Comparison of ENCODE assay signal across 8 mouse cellular contexts in genomic region chr1:125561841-125562240, GRCm38 (mm10). TPM values are rescaled to one million over a fixed set of nuclear protein-coding genes. Genes with fewer than 3 reads are reported as not detected.
DNase-seq lines count a peak whose midpoint lies in the region; ATAC-seq and TF ChIP-seq lines count a peak whose summit lies in the region.

No protein-coding gene starts in this region.

- WGBS in hindbrain, postnatal 0 days: 72% methylated on average over 4 of the region's 4 CpGs
- WGBS in midbrain, postnatal 0 days: 69% methylated on average over 4 of the region's 4 CpGs

- H3K9ac ChIP-seq in hindbrain, postnatal 0 days (replicated peaks; ENCODE audit: low read length): no peak overlapping the region
- H3K9ac ChIP-seq in midbrain, postnatal 0 days (replicated peaks; ENCODE audit: low read length, poor library complexity, severe bottlenecking): peak overlapping the region; percentile 95

- H3K4me1 ChIP-seq in megakaryocyte, embryonic 14.5 days: peaks cover 36% of the 10 kb centered on the region
- peaks cover 6% of the 10 kb centered on the region; the same call in 1 of the 2 replicates for H3K4me1 ChIP-seq in hindbrain, postnatal 0 days (ENCODE audit: insufficient read depth, low read length)
- H3K4me1 ChIP-seq in midbrain, postnatal 0 days (ENCODE audit: insufficient read depth, low read length): peaks cover 9% of the 10 kb centered on the region; the same call in 1 of the 2 replicates

- H3K4me3 ChIP-seq in megakaryocyte, embryonic 14.5 days (replicated peaks): peak overlapping the region; percentile 98
- H3K4me3 ChIP-seq in hindbrain, postnatal 0 days (ENCODE audit: low read length): peak overlapping the region; percentile 99
- peak overlapping the region; percentile 88 for H3K4me3 ChIP-seq in midbrain, postnatal 0 days (ENCODE audit: low read depth, low read length)

- peak overlapping the region; percentile 75 for H3K4me2 ChIP-seq in hindbrain, postnatal 0 days (ENCODE audit: low read depth, low read length)
- H3K4me2 ChIP-seq in midbrain, postnatal 0 days (ENCODE audit: low read depth, low read length, poor library complexity, severe bottlenecking): peak overlapping the region; percentile 71

- peak; percentile 14 for DNase-seq in adrenal gland, postnatal 10 days
- no peak for DNase-seq in adrenal gland, adult (ENCODE audit: inconsistent age in 2 of 2, low spot score in 1 of 2)
- no peak for DNase-seq in hindbrain, postnatal 0 days (ENCODE audit: low spot score)
- DNase-seq in midbrain, postnatal 0 days (ENCODE audit: low spot score): no peak
- no peak for DNase-seq in spleen, postnatal 36 days (ENCODE audit: low spot score in 2 of 2)
- DNase-seq in urinary bladder, postnatal 4 days (ENCODE audit: low spot score in 2 of 2): no peak

- peaks cover 37% of the 10 kb centered on the region for H3K36me3 ChIP-seq in megakaryocyte, embryonic 14.5 days (replicated peaks; ENCODE audit: low read length)
- H3K36me3 ChIP-seq in hindbrain, postnatal 0 days (ENCODE audit: insufficient read depth, low read length): no peaks in the 10 kb centered on the region
- H3K36me3 ChIP-seq in midbrain, postnatal 0 days (ENCODE audit: insufficient read depth, low read length): no peaks in the 10 kb centered on the region

- no peaks in the 10 kb centered on the region for H3K27me3 ChIP-seq in megakaryocyte, embryonic 14.5 days (replicated peaks)
- no peaks in the 10 kb centered on the region for H3K27me3 ChIP-seq in hindbrain, postnatal 0 days (ENCODE audit: insufficient read depth, low read length)
- no peaks in the 10 kb centered on the region for H3K27me3 ChIP-seq in midbrain, postnatal 0 days (ENCODE audit: insufficient read depth, low read length)

- ATAC-seq in megakaryocyte, adult 5-6 weeks (ENCODE audit: poor library complexity, severe bottlenecking): no peak
- ATAC-seq in hindbrain, postnatal 0 days: no peak
- ATAC-seq in midbrain, postnatal 0 days (ENCODE audit: low FRiP score): no peak

- no peak overlapping the region for H3K27ac ChIP-seq in hindbrain, postnatal 0 days
- H3K27ac ChIP-seq in midbrain, postnatal 0 days (ENCODE audit: low read depth, low read length): no peak overlapping the region

- no peaks in the 10 kb centered on the region for H3K9me3 ChIP-seq in megakaryocyte, embryonic 14.5 days
- H3K9me3 ChIP-seq in hindbrain, postnatal 0 days (ENCODE audit: low read length): no peaks in the 10 kb centered on the region
- no peaks in the 10 kb centered on the region for H3K9me3 ChIP-seq in midbrain, postnatal 0 days (ENCODE audit: low read length)

- no peak for TF ChIP-seq CTCF in hindbrain, postnatal 0 days (IDR thresholded peaks at IDR 0.05; ENCODE audit: low read depth)
- no peak for TF ChIP-seq CTCF in midbrain, postnatal 0 days (IDR thresholded peaks at IDR 0.05)

RNA-seq across cellular contexts. Expression of gene Slc35f5, which starts 1.4 kb away (rescaled TPM):
- 10 to 100 TPM; 41.0 to 45.5 TPM for total RNA-seq in adrenal gland, postnatal 10 days (2021)
- 0.61 and 0.91 TPM in 2 replicates for polyA plus RNA-seq in megakaryocyte, embryonic 14.5 days (2012; ENCODE audit: insufficient read depth, low replicate concordance)
- 13.0 and 14.5 TPM in 2 replicates for total RNA-seq in megakaryocyte, adult 5-6 weeks (2015)
- total RNA-seq in megakaryocyte, adult 5-6 weeks (2017): 7.1 and 8.1 TPM in 2 replicates
- total RNA-seq in hindbrain, postnatal 0 days (2014; rRNA removed): 16.4 and 17.9 TPM in 2 replicates
- 34.7 and 35.1 TPM in 2 replicates for polyA plus RNA-seq in hindbrain, postnatal 0 days (2015; fragmentation: Nextera tagmentation; extraction: Ambion mirVana)
- 17.6 and 23.0 TPM in 2 replicates for total RNA-seq in midbrain, postnatal 0 days (2014; rRNA removed)
- 28.0 and 34.8 TPM in 2 replicates for polyA plus RNA-seq in midbrain, postnatal 0 days (2015; fragmentation: Nextera tagmentation; extraction: Ambion mirVana)
